Mouse (Mus musculus): Measurements from ENCODE around the gene Pcdh15.

GRCm38 (mm10) chr10:73892251-73892650 is 793.1 kb downstream of the Pcdh15 start:
- TF ChIP-seq CTCF (IDR thresholded peaks at IDR 0.05; ENCODE audit: borderline replicate concordance, insufficient read depth, low read depth, low read length) (no peak), POLR2A (IDR thresholded peaks at IDR 0.05; ENCODE audit: borderline replicate concordance, insufficient read depth, low read length) (no peak)

Measured in cerebellum, adult 2 months (tissue).